Mouse (Mus musculus) G1E (cell line): ENCODE results near the gene C1qtnf7. TPM values are rescaled to one million over a fixed set of nuclear protein-coding genes. Genes with fewer than 3 reads are reported as not detected.
A peak's percentile ranks its signal among the peaks of the same experiment; 100 is the strongest.

Source experiments
- ATAC-seq: 2 replicates; pipeline ENCODE4 v1.8.0; 2016; ENCODE audit warnings: mild to moderate bottlenecking; ENCODE audit not compliant: insufficient number of reproducible peaks, poor library complexity, low FRiP score, severe bottlenecking; ENCODE audit errors: extremely low read depth
- DNase-seq: peaks from one replicate; pipeline ENCODE4 v3.0.0; 2012; ENCODE audit warnings: low spot score
- H3K27me3 ChIP-seq: 2 replicates; pipeline ENCODE4 v1.6.1; 2012; ENCODE audit warnings: mild to moderate bottlenecking, low read length, inconsistent platforms; ENCODE audit not compliant: insufficient read depth
- H3K36me3 ChIP-seq: replicated peaks from 2 replicates; pipeline ENCODE3; 2012; ENCODE audit warnings: mild to moderate bottlenecking, inconsistent platforms
- H3K4me1 ChIP-seq: 2 replicates; pipeline ENCODE4 v1.6.1; 2012; ENCODE audit warnings: low read depth, low read length, inconsistent platforms, mixed read lengths; ENCODE audit not compliant: insufficient read depth
- H3K4me3 ChIP-seq: 2 replicates; pipeline ENCODE4 v1.5.1; 2012; ENCODE audit warnings: low read depth, mild to moderate bottlenecking, inconsistent platforms, low read length, moderate library complexity, mixed read lengths
- H3K9me3 ChIP-seq: replicated peaks from 2 replicates; pipeline ENCODE4 v1.6.1; 2012; ENCODE audit warnings: inconsistent platforms
- CTCF ChIP-seq: IDR thresholded peaks from 2 replicates; pipeline ENCODE4 v1.5.1; 2012; ENCODE audit warnings: low read depth, low read length, inconsistent platforms, mixed read lengths
- GATA1 ChIP-seq: IDR thresholded peaks from 2 replicates; pipeline ENCODE4 v1.6.1; 2012; ENCODE audit warnings: borderline replicate concordance, low read length, inconsistent platforms, mixed read lengths
- GATA2 ChIP-seq: IDR thresholded peaks from 2 replicates; pipeline ENCODE4 v1.6.1; 2012; ENCODE audit warnings: low read depth, low read length, inconsistent platforms, borderline replicate concordance
- POLR2AphosphoS5 ChIP-seq: IDR thresholded peaks from 2 replicates; pipeline ENCODE4 v1.6.1; 2012; ENCODE audit warnings: low read depth, low read length, inconsistent platforms; ENCODE audit not compliant: insufficient replicate concordance
- TAL1 ChIP-seq: conservative IDR thresholded peaks from 2 replicates; pipeline ENCODE4 v1.6.1; 2012; ENCODE audit warnings: low read depth, low read length, inconsistent platforms, mixed read lengths
- polyA plus RNA-seq: library from polyadenylated mRNA; stranded (reverse); fragments of >175 nt; gene quantifications from 2 replicates; pipeline ENCODE4 v1.2.3, GENCODE M21; 2012
- total RNA-seq, 2 experiments: library from RNA; stranded (forward) in 1 of 2; stranded (reverse) in 1 of 2; fragments of 200-1000 nt in 1 of 2; fragments of >200 nt in 1 of 2; fragmentation: Nextera tagmentation in 1 of 2; gene quantifications; 2 replicates each; pipeline ENCODE4 v1.2.3; 2014 to 2017

C1qtnf7 gene
- total and polyA plus RNA-seq, 3 experiments = 0.05 TPM; not detected in 2

DNA sequence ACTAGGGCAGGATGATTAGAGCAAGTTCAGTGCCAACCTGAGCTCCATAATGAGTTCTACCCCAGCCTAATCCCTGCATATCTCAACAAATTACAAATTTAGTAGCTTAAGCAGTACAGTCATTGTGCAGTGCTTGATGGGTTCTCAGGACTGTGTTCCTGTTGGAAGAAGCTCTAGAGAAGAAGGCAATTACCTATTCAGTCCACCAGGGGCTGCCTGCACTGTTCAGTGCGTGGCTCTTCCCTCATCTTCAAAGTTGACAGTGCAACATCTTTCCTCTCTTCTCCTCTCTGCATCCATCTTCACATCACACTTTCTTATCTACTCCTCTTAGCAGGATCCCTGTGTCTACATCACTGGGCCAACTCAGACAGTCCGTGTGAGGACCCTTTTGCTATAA, 67.5 kb downstream of the C1qtnf7 start:
- Histone ChIP-seq H3K27me3 (no peaks in the 10 kb centered on the region), H3K9me3 (no peaks in the 10 kb centered on the region), H3K4me3 (no peak overlapping the region), H3K4me1 (no peaks in the 10 kb centered on the region), H3K36me3 (no peaks in the 10 kb centered on the region)
- no peak for ATAC-seq
- DNase-seq = no peak
- TF ChIP-seq CTCF (peak; percentile 18; the same call in 1 of the 2 replicates), POLR2AphosphoS5 (no peak), TAL1 (no peak), GATA1 (no peak), GATA2 (no peak)

DNA sequence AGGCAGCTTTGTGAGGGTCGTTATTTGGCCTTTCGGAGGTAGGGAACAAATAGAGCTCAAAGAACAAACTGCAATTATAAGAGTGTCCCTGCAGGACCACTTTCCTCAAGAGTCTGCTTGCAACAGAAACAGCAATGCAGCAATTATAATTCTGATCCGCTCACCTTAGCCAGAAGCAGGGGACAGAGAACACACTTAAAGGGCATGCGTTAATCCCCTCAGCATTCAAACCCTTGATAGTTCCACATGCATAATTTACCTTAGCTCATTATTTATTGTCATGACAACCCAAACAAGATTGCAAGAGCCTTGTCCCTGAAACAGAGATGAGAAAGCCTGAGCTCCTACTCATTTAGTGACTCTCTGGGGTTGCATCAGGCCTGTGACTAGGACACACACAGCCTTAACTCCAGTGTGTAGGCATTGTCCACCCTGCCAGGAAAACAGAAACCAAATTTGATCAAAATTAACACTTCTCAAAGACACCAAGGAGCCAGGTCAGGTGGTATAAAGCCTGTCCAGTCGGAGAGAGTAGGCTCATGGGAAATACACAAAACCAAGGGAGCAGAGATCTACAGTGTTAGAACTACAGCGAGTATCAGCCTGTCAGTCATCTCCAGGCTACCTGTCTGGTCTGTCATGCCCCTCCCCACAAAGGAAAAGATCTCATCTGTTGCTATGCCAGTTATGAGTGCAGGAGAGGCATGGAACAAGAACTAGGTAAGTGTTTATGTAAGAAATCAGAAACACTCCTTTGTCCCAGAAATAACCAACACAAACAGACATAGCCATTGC, 68.2 kb downstream of the C1qtnf7 start:
- no peak overlapping the region for H3K4me3 ChIP-seq
- no peaks in the 10 kb centered on the region for H3K27me3 ChIP-seq
- no peaks in the 10 kb centered on the region for H3K9me3 ChIP-seq
- no peak for TF ChIP-seq TAL1
- TF ChIP-seq GATA2 = no peak
- no peak for TF ChIP-seq GATA1
- TF ChIP-seq CTCF = no peak
- TF ChIP-seq POLR2AphosphoS5 = no peak
- H3K36me3 ChIP-seq = no peaks in the 10 kb centered on the region
- H3K4me1 ChIP-seq = no peaks in the 10 kb centered on the region
- DNase-seq = no peak
- no peak for ATAC-seq

DNA sequence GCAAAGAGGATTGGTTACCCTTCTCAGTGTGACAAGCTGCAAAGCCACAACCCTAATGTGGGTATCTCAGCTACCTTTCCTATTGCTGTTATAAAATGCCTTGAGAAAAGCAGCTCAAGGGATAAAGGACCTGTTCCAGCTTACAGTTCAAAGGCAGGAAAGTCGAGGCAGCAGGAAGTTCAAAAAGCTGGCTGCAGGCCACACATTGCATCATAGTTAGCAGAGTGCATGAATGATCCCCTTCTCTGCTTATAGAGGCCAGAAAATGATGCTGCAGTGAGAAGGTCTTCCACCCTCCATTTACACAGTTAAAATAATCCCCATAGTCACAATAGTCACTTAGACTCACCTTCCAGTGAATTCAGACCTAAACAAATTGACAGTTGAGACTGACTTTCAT, 69.1 kb downstream of the C1qtnf7 start:
- Histone ChIP-seq H3K4me1 (no peaks in the 10 kb centered on the region), H3K4me3 (no peak overlapping the region), H3K36me3 (no peaks in the 10 kb centered on the region), H3K27me3 (no peaks in the 10 kb centered on the region), H3K9me3 (no peaks in the 10 kb centered on the region)
- no peak for DNase-seq
- no peak for TF ChIP-seq GATA2
- ATAC-seq = no peak

DNA sequence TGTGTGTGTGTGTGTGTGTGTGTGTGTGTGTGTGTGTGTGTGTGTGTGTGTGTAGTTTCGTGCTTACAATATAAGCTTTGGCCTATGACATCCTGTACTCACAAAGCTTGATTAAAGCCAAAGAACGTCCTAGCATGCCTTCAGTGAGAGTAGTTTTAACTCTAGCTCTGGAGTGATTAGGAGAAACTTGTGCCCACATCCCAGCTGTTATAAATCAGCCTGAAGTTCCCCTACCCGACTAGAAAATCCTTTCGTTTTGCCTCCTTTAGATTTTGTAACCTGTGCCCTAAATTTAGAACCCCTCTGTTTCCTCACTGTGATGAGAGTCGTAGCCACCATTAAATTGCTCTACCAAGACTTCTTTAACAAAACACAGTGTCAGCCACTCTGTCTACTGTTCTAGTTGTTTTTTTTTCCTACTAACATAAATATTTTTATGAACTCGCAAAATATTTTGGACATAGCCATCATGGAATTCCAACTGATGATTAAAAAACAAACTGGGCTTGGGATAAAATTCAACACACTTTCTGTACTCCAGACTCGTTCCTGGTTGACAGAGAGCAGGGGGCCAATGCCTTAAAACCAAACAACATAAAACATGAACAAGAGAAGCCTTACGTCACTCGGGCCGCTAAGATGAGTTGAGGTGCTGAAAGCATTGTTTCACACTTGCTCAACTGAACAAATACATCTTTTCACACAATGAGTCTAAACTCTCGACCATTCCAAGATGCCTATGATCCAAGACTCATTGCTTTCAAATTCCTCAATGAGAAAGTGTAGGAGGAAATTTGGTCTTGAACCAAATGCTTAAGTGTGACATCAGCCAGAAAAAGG, 70.3 kb downstream of the C1qtnf7 start:
- no peaks in the 10 kb centered on the region for H3K4me1 ChIP-seq
- TF ChIP-seq GATA2 = no peak
- no peak for TF ChIP-seq CTCF
- no peak for TF ChIP-seq GATA1
- no peak for TF ChIP-seq TAL1
- TF ChIP-seq POLR2AphosphoS5 = no peak
- H3K4me3 ChIP-seq = no peak overlapping the region
- no peaks in the 10 kb centered on the region for H3K27me3 ChIP-seq
- no peaks in the 10 kb centered on the region for H3K9me3 ChIP-seq
- no peak for ATAC-seq
- DNase-seq = no peak
- no peaks in the 10 kb centered on the region for H3K36me3 ChIP-seq

DNA sequence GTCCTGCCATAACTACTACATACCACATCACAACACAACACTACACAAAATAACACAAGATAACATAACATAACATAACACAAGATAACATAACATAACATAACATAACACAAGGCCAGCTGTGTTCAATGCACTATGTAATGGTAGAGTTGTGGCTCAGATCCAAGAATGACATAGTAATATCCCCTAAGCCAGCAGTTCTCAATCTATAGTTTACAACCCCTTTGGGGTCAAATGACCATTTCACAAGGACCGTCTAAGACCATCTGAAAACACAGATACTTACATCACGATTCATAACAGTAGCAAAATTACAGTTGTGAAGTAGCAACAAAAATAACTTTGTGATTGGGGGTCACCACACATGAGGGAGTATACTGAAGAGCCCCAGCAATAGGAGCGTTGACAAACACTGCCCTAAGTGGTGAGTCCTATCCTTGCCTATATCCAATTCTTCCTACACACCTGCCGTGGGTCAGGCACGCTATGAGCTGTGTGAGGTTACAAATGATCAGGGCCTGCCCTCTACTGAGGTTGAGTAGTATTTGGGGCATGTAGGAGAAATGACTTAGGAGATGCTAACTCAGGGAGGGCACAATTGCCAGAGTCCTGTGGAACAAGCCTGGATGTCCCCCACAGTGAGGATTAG, 73.6 kb downstream of the C1qtnf7 start:
- no peaks in the 10 kb centered on the region for H3K9me3 ChIP-seq
- H3K4me3 ChIP-seq = no peak overlapping the region
- ATAC-seq (no peak), DNase-seq (no peak)
- H3K27me3 ChIP-seq = no peaks in the 10 kb centered on the region
- no peaks in the 10 kb centered on the region for H3K4me1 ChIP-seq
- TF ChIP-seq GATA1 = no peak
- no peak for TF ChIP-seq TAL1
- TF ChIP-seq GATA2 = no peak
- no peak for TF ChIP-seq CTCF
- no peak for TF ChIP-seq POLR2AphosphoS5
- H3K36me3 ChIP-seq = no peaks in the 10 kb centered on the region

DNA sequence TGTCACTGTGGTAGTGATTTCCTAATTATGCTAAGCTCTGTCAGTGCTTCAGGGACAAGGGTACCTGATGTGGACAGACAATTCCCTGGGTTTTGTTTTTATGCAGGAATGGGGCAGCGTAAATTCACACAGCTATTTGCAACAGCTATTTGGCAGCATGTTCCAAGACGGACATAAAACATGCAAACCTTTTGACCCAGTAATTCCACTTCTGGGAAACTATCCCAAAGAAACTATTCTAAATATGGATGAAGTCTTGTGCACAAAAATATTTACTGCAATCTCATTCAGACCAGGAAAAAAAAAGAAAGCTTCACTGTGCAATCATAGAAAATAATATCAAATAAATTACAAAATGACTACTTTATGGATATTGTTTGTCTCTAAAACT, 74.1 kb downstream of the C1qtnf7 start:
- Histone ChIP-seq H3K4me3 (no peak overlapping the region), H3K4me1 (no peaks in the 10 kb centered on the region), H3K36me3 (no peaks in the 10 kb centered on the region), H3K9me3 (no peaks in the 10 kb centered on the region), H3K27me3 (no peaks in the 10 kb centered on the region)
- ATAC-seq = no peak
- TF ChIP-seq GATA1 = no peak
- TF ChIP-seq TAL1 = no peak
- no peak for DNase-seq
